11 mouse cellular contexts compared by ENCODE assay signal in the genomic region with DNA sequence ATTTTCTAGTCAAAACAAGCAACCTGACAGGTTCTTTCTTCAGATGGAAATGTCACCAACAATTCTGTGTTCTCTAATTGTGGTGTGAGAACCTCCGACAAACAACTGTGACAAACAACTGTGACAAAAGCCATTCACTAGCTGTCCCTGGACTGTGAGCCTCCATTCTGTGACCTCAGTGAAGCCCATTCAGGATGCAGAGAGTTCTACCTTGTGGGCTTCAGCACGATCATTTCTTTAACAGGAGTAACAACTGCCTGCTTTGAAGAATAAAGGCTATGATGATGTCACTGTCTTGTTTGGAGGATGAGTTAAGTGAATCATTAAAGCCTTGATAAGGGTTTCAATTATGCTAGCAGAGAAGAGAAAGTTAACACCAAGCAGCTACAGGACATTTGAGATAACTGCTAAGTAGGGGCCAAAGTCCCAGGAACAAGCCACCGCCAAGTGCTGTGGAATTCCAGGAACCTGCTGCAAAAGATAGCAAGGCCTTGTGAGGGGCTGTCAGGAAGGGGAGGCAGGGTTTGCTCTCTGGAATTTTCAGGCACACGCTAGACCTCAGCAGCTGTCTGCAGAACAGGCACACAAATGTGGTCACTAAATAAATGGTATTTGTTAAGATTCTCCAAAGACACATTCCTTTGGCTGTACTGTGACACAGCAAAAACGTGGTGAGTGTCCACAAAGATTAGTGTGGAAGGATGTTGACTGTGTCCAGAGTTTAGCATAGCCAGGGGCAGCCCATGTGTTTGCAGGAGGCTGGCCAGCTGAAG.
DNase-seq lines count a peak whose midpoint lies in the region; ATAC-seq and TF ChIP-seq lines count a peak whose summit lies in the region.
"Had no signal": no experiment of that assay in that cellular context is flagged by ENCODE, and none has a peak within 500 bp of the region (broad histone marks: within the 10 kb centered on the region; RNA-seq: fewer than 3 reads in every experiment).

No protein-coding gene starts in this region.

- no peak overlapping the region for H3K4me3 ChIP-seq in kidney, postnatal 0 days (replicated peaks; ENCODE audit: low read depth, low read length)
- H3K4me3 ChIP-seq in heart, embryonic 16.5 days (ENCODE audit: low read length) = no peak overlapping the region
- H3K4me3 ChIP-seq in liver, postnatal 0 days (ENCODE audit: low read depth, low read length) = no peak overlapping the region
- H3K4me3 ChIP-seq: neural tube, embryonic 12.5 days had no signal

- WGBS in kidney, postnatal 0 days = 29% methylated on average over 5 of the region's 5 CpGs
- WGBS in heart, embryonic 16.5 days = 12% methylated on average over 5 of the region's 5 CpGs
- WGBS in liver, postnatal 0 days (ENCODE audit: insufficient replicate concordance) = 34% methylated on average over 5 of the region's 5 CpGs

- 0 out of 2 replicates have a peak, but pooled peaks cover 3% of the 10 kb centered on the region for H3K4me1 ChIP-seq in kidney, postnatal 0 days (replicated peaks; ENCODE audit: insufficient read depth, low read length)
- peaks cover 24% of the 10 kb centered on the region for H3K4me1 ChIP-seq in heart, embryonic 16.5 days (ENCODE audit: control insufficient read depth, insufficient read depth, low read length)
- H3K4me1 ChIP-seq in liver, postnatal 0 days (ENCODE audit: insufficient read depth) = peaks cover 27% of the 10 kb centered on the region

- peak; percentile 39; the same call in 1 of the 2 replicates for TF ChIP-seq EP300 in liver, postnatal 0 days (IDR thresholded peaks at IDR 0.05; ENCODE audit: low read depth)

- H3K4me2 ChIP-seq in kidney, postnatal 0 days (ENCODE audit: low read length) = no peak overlapping the region
- H3K4me2 ChIP-seq in heart, embryonic 16.5 days (ENCODE audit: low read depth, low read length) = peak overlapping the region; percentile 29
- H3K4me2 ChIP-seq in liver, postnatal 0 days (ENCODE audit: low read depth, low read length) = no peak overlapping the region
- H3K4me2 ChIP-seq: neural tube, embryonic 12.5 days had no signal

- peak; percentile 35 for DNase-seq in embryo, embryonic 10 days (ENCODE audit: low spot score)
- no peak for DNase-seq in embryo, embryonic 9.5 days (ENCODE audit: extremely low spot score)
- DNase-seq in kidney, postnatal 0 days (ENCODE audit: low spot score) = peak; percentile 53
- no peak for DNase-seq in kidney, adult 11 months
- no peak for DNase-seq in liver, postnatal 0 days
- DNase-seq in ovary, postnatal 36 days (ENCODE audit: low spot score) = no peak
- no peak for DNase-seq in adrenal gland, adult 8-10 months
- DNase-seq: lung, adult 2 months; right cerebral cortex, postnatal 4 days had no signal

- ATAC-seq in kidney, postnatal 0 days (replicated peaks; ENCODE audit: low FRiP score, low read depth) = no peak; the same call in 1 of the 2 replicates
- ATAC-seq in heart, embryonic 16.5 days (replicated peaks; ENCODE audit: extremely low read depth, insufficient read depth, low FRiP score) = peak; percentile 87
- peak; percentile 30 for ATAC-seq in liver, postnatal 0 days

- H3K27me3 ChIP-seq in kidney, postnatal 0 days (ENCODE audit: insufficient read depth, low read length) = no peaks in the 10 kb centered on the region
- 0 out of 2 replicates have a peak, but pooled peaks cover 6% of the 10 kb centered on the region for H3K27me3 ChIP-seq in heart, embryonic 16.5 days (ENCODE audit: control insufficient read depth, insufficient read depth, low read length)
- no peaks in the 10 kb centered on the region for H3K27me3 ChIP-seq in liver, postnatal 0 days (ENCODE audit: insufficient read depth, low read length)
- H3K27me3 ChIP-seq: neural tube, embryonic 12.5 days had no signal

- H3K36me3 ChIP-seq in kidney, postnatal 0 days (ENCODE audit: insufficient read depth, low read length) = no peaks in the 10 kb centered on the region
- no peaks in the 10 kb centered on the region for H3K36me3 ChIP-seq in heart, embryonic 16.5 days (ENCODE audit: control insufficient read depth, insufficient read depth)
- no peaks in the 10 kb centered on the region for H3K36me3 ChIP-seq in liver, postnatal 0 days (replicated peaks; ENCODE audit: insufficient read depth, low read length)
- H3K36me3 ChIP-seq: neural tube, embryonic 12.5 days had no signal

- no peak for TF ChIP-seq CTCF in kidney, postnatal 0 days (IDR thresholded peaks at IDR 0.05; ENCODE audit: low read depth)
- no peak for TF ChIP-seq CTCF in liver, postnatal 0 days (IDR thresholded peaks at IDR 0.05; ENCODE audit: low read depth)

- H3K27ac ChIP-seq in kidney, postnatal 0 days = no peak overlapping the region
- peak overlapping the region; percentile 76 for H3K27ac ChIP-seq in heart, embryonic 16.5 days (ENCODE audit: low read length)
- H3K27ac ChIP-seq in liver, postnatal 0 days (ENCODE audit: low read depth) = peak overlapping the region; percentile 39; the same call in 1 of the 2 replicates
- H3K27ac ChIP-seq: neural tube, embryonic 12.5 days had no signal

- no peak overlapping the region for H3K9ac ChIP-seq in kidney, postnatal 0 days (ENCODE audit: low read depth, low read length)
- 0 out of 2 replicates have a peak overlapping the region, but pooled peaks have one; percentile 18 for H3K9ac ChIP-seq in heart, embryonic 16.5 days (ENCODE audit: low read length)
- H3K9ac ChIP-seq in liver, postnatal 0 days (replicated peaks) = no peak overlapping the region
- H3K9ac ChIP-seq: neural tube, embryonic 12.5 days had no signal

- no peaks in the 10 kb centered on the region for H3K9me3 ChIP-seq in kidney, postnatal 0 days (replicated peaks; ENCODE audit: low read length)
- no peaks in the 10 kb centered on the region for H3K9me3 ChIP-seq in heart, embryonic 16.5 days (replicated peaks; ENCODE audit: control insufficient read depth, low read length)
- H3K9me3 ChIP-seq in liver, postnatal 0 days (ENCODE audit: low read length) = no peaks in the 10 kb centered on the region
- H3K9me3 ChIP-seq: neural tube, embryonic 12.5 days had no signal

Comparison
In these comparisons a context has a peak if more than half of its experiments do, and no peak if none do; other contexts are left out.
1. DNase-seq: peak in embryo, embryonic 10 days (single experiment) and kidney, postnatal 0 days (single experiment); none in embryo, embryonic 9.5 days (single experiment), kidney, adult 11 months (single experiment), liver, postnatal 0 days (single experiment), ovary, postnatal 36 days (single experiment) and adrenal gland, adult 8-10 months (single experiment).